Mouse (Mus musculus): ENCODE measurements around the gene Fxyd6.

Fxyd6 gene

DNA sequence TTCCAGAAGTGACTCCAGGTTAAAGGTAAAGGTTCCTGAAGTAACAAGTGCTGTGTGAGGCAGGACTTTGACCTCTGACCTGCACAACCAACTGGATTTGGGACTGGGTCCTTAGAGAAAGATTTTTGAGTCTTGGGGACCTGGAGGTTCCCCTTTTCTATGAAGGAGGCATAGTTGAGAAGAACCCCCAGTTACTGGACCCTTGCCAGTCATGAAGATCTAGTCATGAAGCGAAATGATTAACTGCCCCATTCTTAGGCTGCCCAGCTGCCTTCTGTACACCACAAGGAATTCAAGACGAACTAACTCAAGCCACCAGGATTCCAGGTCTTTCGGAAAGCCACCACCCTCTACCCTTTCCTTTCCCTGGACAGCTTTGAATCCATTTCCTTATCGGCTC, 6.4 kb downstream of the Fxyd6 start:
- DNase-seq (ENCODE audit: low read depth, low spot score) = no peak

DNA sequence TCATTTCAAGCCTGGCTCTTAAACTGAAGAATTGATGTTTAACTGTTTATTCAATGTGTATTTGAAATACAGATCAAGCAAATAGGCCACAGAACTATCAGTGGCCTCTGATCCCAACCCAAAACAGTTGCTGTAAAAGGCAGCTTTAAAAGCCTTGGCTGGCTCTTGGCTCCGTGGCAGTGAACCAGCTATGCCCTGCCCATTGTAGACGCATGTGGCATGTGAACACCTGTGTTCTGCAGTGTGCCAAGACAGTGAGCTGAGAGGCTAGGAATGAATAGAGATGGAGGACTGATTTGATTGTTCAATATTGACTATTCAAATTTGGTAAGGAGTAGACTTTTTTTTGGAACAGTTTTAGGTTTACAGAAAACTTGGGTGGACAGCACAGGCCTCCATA, 6.9 kb downstream of the Fxyd6 start:
- DNase-seq (ENCODE audit: low read depth, low spot score) = no peak

DNA sequence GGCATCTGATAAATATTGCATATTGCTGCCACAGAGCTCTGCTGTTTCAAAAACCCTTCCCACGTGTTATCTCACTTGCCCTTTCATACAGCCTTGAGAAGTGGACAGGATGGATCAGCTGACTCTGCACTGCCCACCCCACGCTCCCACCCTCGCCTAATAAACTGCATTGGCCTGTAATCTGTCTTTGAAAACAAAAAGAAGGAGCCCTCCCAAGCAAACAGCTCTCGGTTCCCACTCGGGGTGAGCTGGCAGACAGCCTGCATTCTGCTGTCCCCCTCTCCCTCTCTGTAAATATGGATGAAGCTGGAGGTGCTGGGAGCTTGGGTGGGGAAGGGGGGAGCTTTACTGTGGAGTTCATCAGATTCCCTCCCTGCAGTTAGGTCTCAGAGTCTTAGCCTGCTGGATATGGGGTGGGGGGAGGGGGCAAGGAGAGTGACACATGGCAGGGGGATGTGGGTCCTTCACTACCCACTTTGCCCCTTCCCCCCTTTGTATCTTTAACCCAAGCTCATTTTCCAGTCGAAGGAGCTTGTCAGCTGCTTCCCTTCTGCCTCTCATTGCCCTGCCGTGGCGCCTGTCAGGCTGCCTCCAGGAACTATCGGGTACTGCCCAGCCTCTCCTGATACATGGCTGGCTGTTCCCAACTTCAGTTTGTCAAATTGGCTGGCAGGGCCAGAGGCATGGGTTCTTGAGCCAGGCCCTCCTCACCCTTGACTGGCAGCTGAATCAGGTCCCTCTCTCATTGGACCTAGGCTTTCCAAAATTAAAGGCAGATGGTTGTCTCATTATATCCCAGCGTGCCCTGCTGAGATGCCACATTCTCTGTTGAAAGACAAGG, 10.6 kb downstream of the Fxyd6 start:
- no peak for DNase-seq (ENCODE audit: low read depth, low spot score)

DNA sequence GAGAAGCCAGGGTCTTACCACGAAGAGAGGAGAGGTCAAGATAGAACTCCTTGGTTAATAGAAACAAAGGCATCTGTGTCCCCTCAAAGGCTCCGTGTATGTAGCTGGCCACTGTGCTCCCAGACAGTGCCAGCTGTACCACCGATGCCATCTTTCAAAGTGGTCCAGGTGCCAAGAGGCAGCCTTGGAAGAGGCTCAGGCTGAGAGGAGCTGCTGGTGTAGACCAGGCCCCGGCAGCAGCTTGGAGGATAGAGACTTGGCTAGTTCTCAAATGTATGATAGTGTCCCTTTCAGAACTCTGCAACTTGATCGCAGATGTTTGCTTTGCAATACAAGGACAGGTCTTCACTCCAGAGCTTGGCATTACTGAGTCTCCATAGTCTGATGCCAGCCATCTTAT, 12.4 kb downstream of the Fxyd6 start:
- no peak for DNase-seq (ENCODE audit: low read depth, low spot score)

DNA sequence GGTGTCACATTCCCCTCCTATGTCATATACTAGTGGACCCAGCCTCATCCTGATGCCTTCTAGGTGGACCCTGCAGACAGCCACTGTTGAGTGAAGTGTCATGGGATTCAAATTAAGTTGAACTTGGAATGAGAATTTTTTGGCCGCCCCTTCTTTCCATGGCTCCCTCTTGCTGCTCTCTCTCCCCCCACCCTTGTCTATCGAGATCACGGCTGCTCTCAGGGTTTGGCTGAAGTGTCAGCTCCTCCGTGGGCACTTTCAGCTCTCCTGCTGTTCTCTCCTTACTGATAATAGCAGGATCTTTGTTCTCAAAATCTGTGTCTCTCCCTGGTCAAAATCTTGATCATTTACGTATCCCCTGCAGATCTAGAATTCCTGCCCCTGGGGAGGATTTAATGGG, 12.8 kb downstream of the Fxyd6 start:
- no peak for DNase-seq (ENCODE audit: low read depth, low spot score)

DNA sequence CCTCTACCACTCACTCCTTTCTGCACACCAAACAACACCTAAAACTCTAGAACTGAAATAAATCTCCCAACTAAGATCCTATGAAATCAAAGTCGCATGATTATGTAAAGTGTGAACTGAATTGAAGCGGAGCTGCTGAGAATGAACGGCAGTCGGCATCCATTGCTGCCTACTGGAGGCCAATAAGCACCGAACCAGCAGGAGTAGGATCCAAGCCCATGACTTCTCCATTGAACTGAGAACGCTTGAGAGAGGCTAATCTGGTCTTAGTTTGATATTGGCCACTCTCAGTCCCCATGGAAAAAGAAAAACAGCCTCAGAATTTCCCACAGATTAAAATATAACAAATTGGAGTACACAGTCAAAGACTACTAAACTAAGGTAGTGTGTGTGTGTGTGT, 13.9 kb downstream of the Fxyd6 start:
- no peak for DNase-seq (ENCODE audit: low read depth, low spot score)

DNA sequence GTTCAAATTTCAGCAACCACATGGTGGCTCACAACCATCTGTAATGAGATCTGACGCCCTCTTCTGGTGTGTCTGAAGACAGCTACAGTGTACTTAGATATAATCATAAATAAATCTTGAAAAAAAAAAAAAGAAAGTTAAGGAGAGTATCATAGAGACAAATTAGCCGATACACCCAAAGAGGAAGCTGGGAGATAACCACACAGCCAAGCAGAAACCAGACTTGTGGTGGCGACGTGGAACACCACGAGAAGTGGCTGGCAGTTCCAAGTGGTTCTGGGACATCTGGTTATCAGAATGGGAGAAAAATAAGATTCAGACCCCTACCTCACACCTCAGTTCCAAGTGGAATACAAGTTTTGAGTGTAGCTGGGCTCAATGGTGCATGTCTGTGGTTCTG, 16.7 kb downstream of the Fxyd6 start:
- no peak for DNase-seq (ENCODE audit: low read depth, low spot score)

DNA sequence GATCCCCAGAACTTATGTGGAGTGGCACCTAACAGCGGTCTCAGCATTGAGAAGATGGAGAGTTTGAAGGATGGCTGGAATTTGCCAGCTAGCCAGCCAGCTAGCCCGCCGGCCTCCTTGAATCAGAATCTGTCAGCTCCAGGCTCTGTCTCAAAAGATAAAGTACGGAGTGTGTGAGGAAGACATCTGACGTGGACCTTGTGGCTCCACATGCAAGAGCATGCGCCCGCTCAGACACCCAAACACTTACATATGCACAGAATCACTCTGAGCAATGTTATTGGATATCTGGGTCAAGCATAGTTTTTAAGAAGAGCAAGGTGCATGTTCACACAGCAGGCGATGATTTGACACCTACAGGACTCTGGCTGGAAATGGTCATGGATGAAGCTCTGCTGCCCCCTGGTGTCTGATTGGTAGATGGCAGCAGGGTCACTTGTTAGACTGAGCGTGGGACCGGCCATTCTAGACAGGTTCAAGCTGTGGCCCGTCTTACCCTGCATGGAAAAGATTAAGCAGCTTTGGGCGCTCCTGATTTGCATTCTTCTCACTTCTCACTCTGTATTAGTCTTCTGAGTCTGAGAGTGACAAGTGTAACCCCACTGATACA, 18.5 kb downstream of the Fxyd6 start:
- peak; percentile 60 for DNase-seq (ENCODE audit: low read depth, low spot score)

DNA sequence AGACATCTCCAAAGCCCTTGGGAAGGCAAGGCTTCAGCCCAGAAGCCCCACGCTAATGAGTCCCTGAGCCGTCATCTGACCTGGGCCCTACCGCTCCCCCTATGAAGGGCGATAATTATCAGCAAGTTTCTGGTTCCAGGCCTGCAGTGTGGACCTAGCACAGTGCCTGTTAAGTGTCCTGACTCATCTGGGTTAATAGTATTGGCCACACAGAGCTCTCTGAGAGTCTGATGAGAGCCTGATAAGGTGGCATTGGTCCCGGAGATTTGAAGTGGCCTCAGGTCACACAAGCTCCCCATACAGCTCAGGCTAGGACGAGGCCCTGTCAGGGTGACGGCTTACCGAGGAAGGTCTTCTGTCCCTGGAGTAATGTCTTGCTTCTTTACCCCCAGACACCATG, 19.6 kb downstream of the Fxyd6 start:
- DNase-seq (ENCODE audit: low read depth, low spot score) = no peak

DNA sequence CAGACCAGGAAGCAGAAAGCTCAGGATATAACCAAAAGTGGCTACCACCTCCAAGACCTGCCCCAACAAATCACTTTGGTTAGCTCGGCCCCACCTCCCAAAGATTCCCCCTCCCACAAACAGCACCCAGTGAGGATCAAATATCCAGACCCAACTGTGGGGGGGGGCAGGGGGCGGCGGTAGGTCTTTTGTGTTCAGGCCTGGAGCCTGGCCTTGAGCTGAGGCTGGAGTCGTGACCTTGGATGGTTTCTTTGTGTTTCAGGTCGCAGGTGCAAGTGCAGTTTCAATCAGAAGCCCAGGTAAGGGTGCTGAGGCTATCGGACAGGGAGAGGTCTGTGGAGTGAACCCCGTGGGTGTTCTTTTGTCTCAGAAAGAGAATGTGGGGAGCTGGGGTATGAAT, 21.3 kb downstream of the Fxyd6 start:
- no peak for DNase-seq (ENCODE audit: low read depth, low spot score)

DNA sequence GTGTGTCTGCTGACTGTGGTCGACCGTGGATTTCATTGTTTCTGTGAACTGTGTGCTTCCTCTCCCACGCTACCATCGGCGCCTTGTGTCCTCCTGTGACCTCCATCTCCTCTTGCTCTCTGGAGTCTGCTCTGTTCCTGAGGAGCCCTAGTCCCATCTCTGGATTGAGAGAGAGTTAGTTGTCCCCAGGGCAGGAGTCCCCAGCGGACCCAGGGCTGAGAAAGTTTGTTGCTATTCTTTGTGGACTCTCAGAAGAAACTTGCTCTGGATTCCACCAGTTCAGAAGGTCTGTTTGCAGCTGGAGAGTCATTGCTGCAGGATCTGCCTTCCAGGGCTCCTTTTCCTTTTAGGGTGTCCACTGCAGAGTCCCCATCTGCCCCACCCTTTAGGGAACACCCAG, 25.2 kb downstream of the Fxyd6 start:
- DNase-seq (ENCODE audit: low read depth, low spot score) = no peak

DNA sequence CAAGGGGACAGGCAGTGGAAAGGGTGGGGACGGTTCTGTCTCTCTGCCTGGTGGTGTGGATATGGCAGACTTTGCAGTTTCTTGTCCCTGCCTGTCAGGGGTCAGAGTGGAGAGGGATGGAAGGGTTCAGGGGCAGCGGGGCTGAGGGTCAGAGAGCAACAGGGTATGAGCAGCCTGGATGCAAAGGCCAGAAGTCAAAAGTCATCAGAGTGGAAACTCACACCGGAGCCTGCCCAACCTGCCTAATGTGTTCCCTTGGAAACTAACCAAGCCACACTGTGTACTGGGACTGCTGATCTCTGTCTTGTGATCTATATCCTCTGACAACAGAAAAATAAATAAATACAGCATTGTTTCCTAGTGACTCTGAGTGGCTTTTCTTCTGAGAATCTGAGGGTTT, 25.8 kb downstream of the Fxyd6 start:
- no peak for DNase-seq (ENCODE audit: low read depth, low spot score)

DNA sequence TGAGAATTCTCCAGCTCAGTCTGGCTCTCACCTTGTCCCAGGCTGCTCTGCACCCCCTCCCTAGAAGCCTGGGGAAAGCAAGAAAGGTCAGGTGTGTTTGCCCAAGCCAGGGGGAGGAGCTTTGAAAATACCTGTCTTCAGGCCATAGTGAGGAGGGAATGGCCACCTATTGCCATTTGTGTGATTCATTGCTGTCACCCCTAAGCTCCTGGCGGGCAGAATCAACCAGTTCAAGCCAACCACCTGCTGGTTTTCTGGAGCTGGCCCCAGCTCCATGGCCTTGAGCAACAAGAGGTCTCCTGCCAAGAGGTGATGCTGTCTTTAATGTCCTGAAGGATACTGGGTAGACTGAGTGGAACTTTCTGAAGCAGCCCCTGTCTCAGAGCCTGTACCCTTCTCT, 28.4 kb downstream of the Fxyd6 start:
- no peak for DNase-seq (ENCODE audit: low read depth, low spot score)

DNA sequence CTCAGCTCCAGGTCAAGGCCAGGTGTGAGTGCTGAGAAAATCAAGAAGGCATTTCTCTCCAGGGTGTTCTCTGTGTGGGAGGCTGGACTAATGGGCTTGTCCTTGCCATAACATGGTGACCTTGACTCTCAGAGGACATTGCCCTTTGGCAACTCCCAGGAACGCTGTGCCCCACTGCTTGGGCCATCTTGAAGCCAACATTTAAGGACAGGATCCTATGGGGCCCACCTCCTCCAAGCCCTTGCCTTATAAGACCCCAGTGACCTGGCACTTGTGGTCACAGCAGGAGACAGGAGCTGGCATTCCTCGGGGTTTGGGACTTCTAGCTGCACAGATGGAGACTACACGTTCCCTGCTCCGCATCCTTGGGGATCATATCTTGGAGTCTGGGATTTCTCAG, 29.4 kb downstream of the Fxyd6 start, which contains the start of gene Fxyd2:
Gene Fxyd2 (plus strand): TSS at position 236 of the 400 bp plus-strand sequence.
- no peak for DNase-seq (ENCODE audit: low read depth, low spot score)

DNA sequence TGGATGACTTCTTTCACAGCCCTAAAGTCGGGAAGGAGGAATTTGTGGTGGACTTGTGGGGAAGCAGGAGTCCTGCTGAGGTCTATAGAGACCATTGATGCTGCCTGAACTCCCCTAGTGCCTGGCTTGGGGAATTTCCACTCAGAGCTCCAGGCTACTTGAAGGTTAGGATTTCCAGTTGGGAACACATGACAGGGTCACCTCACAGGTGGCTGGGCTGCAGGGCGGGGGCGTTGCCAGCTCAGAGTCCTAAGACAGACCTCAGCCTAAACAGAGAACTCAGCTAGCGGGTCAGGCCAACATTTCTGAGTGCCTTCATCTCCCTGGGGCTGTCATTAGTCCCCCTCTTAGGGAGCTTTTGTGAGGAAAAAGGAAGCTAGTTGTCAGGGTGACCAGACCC, 31.9 kb downstream of the Fxyd6 start:
- DNase-seq (ENCODE audit: low read depth, low spot score) = no peak

DNA sequence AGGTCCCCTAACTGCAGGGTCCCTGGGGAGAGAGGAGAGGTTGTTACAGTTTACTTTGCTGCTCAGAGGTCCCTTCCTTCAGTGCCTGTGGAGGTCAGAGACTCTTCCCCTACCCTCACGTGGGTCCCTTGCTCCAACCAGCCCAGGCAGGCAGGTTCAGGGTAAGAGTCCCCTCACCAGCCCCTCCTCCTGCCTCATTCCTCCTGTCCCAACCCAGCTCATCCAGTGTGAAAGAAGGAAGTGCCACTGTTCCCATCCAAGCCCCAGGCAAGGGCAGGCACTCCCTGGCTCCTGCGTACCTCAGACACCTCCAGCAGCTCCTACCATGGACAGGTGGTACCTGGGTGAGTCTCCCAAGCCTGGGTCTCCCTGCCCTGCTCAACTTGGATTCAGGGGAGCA, 33.0 kb downstream of the Fxyd6 start:
- DNase-seq (ENCODE audit: low read depth, low spot score) = no peak

DNA sequence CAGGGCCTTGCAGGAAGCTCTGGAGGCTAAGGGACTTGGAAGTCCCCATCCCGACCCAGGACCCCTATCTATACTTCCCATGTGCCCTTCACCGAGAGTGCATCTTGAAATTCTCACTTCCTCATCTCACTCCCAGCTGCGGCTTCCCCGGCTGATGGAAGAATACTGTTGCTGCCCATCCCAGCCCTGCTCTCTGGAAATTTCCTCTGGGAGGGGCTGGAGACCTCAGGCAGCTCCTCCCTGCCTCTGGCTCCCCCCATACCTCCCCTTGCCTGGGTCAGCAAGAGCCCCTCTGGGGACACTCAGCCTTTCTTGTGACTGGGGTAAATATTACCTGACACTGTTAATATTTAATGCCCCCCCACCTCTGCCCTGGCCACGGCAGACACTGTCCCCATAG, 35.7 kb downstream of the Fxyd6 start:
- DNase-seq (ENCODE audit: low read depth, low spot score) = no peak

DNA sequence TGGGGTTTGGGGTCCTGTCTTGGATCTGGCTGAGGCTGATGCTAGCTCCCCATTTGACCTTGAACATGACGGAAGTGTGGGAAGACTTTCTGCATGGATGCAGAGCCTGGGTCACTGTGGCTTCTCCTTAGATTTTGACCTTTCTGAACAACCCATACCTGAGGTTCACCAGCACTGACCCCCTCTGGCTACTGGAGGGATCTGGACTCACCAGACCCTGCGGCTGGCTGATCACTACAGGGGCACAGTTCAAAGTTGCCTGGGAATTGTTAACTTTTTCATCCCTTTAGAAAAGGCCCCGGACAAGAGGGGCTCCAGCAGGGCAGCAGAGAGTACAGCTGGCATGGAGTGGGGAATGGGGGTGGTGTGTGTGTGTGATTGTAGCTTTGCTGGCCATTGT, 36.8 kb downstream of the Fxyd6 start:
- no peak for DNase-seq (ENCODE audit: low read depth, low spot score)

DNA sequence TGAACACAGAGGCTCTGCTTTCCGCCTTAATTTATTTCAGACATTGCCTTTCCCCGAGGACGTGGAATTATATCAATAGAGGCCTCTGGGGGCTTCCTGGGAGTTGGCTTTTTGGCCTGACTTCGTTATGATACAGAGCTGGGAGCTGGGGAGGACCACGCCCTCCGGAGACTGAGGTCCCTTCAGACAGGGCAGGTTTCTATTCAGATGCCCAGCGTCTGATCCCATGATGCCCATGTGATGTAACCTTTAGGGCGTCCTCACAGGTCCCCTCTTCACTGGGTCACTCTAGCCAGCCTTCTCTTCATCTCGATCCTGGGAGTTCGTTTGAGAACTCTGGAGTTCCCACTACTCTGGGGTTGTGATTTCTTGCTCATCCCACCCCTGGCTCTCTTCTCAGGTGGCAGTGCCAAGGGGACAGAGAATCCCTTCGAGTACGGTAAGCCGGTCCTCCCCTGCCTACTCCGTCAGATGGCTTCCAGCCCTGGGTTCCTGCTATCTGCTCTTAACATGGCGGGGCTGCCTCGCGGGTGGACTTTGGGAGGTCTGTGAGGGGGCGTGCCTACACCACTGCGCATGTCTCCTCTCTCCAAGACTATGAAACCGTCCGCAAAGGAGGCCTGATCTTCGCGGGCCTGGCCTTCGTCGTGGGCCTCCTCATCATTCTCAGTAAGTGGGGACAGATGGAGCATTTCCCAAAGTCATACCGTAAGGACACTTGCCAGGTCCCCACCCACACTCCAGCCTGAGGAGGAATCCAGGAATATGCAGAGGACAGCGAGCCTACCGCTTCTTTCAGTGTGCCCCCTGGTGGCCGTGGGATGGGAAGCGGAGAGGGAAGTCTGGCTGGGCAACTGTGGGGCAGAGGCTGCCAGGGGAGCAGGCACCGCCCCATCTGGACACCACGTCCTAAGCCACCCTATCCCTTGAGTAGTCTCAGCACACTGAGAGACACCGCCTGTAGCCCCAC, 38.0 kb downstream of the Fxyd6 start:
- DNase-seq (ENCODE audit: low read depth, low spot score) = peak; percentile 5

DNA sequence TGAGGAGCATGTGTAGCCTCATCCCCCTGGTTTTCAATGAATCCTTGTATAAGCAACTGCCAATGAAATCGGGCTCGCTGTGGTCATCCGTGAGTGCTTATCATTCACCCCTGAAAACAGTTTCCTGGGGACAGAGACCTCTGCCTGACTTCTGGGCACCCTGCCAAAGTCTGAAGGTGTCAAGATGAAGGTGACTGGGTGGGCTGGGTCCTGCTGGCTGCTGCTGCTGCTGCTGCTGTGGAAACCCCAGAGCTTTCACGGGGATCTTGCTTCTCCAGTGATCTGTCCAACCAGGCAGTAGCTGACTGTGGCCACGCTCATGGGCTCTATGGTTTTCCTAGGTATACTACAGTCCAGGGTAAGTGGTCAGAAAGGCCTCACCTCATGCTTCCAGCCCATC, 40.2 kb downstream of the Fxyd6 start:
- DNase-seq (ENCODE audit: low read depth, low spot score) = no peak

DNA sequence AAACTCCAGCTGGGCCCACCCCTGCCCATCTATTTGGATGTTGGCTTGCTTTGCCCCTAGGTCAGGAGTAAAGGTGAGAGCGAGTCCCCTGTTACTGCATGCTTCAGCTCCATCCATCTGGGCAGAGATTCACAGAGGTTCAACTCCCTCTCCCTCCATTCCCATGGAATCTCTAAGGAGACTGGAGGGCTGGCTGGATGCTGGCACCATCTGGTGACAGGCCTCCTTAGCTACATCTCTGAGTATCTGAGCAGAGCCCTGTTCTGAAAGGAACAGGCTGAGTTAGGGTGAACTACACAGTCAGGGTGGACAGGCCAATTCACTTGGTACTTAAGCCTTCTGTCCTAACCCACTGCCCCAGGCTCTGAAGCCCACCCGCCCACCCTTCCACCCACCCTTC, 40.6 kb downstream of the Fxyd6 start:
- no peak for DNase-seq (ENCODE audit: low read depth, low spot score)

DNA sequence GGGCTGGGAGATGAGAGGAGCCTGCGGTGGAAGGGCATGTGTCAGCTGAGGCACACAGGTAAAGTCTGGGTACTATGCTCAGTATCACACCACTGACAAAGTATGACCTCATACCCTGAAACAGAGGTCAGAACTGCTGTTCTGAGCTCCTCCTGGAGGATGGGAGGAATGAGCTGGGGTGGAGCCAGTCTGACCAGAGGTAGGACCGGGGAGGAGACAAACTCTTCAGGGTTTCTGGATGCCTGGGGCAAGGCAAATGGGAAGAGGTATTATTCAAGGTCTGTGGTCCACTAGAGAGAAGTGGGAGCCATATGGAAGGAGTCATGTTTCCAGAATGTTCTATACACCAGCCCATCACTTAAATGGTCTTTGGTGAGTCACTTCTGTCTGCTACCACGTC, 41.1 kb downstream of the Fxyd6 start:
- DNase-seq (ENCODE audit: low read depth, low spot score) = no peak
